Mouse (Mus musculus): ENCODE measurements around the gene Mfsd13b.
"Not testable (repeated sequence)": the region's sequence is repeated elsewhere in the genome, so short reads cannot be mapped to it uniquely, and the experiment has no call there.

The Mfsd13b gene

DNA sequence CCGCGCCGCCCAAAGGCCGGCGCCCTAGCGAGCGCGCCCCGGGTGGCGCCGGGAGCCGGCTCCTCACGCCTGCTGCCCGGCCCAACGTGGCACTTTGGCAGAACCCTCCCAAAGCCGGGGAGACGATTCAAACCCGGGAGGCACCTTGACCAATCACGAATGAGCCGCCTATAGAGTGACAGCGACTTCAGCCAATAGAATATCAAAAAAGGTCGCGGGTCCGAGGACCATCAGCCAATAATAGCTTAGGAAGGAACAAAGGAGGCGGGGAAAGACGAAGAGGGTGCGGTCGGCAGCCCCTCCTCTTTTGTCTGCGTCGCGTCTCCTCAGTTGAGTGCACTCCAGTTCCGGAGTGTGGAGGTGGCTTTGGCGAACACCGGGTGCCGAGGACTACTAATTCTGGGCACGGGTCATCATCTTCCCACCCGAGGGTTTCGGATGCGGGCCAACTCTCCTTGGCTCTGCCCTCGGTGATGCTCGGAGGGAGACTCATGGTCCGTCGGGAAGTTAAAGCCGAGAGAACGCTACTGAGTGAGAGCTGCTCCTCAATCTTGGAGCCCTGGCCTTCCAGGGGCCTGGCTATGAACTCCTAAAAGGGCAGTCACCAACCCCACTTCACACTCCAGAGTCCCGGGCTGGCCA, at the start of gene Mfsd13b, which contains the start of gene Cdr2:
TSS of gene Mfsd13b (plus strand) at position 310 of the 642 bp plus-strand sequence.
TSS of gene Cdr2 (minus strand) at position 113 of the 642 bp plus-strand sequence.
- DNase-seq: peak; percentile 89 to 93

DNA sequence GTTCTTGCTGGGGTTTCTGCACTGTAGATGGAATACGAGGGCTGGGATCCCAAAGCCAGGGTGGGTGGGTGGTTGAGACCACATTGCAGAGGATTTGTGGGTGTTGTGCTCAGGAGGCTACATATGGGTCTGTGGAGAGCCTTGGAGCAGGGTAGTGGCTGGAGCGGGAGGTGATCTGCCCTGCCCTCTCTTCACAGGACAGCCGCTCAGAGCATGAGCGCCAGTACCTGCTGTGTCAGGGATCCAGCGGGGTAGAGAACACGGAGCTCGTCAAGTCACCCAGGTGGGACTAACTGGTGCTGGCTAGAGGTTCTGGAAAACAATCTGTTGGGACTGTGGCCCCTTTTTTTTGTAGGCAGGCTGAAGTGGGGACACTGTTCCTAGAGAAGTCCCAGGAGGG, 49.2 kb upstream of the Mfsd13b start:
- DNase-seq: no peak

DNA sequence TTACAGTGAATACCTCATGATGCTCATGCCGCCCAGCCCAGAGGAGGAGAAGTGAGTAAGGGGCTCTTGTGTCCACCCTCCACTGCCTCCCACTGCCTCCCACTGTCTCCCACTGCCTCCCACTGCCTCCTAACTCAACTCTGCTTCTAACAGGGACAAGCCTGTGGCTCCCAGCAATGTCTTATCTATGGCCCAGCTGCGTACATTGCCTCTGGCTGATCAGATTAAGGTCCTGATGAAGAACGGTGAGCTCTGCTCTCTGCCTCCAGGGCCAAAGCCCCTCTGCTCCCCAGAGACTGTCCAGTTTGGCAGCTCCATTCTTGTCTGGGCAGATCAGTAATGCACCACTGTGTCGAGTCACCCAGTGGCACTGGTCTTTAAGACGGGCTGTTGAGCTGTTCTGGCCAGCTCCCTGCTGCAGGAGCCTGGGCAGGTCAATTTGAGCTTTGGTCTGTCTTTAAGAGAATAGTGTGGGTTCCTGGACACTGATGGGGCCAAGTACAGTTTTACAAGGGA, 48.6 kb upstream of the Mfsd13b start:
- no peak for DNase-seq

DNA sequence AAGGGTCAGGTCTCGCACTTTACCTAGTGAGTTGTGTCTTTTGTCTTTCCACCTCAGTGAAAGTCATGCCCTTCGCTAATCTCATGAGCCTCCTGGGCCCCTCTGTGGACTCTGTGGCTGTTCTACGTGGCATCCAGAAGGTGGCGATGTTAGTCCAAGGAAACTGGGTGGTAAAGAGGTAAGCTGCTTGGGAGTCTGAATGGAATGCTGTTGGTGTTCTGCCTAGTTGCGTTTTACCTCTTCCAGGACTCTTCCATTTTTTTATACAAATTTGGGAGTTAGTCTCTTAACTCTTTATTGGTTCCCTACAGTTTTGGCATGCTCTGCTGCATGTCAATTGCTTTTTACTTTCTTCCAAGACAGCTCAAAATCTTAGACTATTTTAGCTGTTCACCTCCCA, 47.6 kb upstream of the Mfsd13b start:
- peak; percentile 57 to 69 for DNase-seq

DNA sequence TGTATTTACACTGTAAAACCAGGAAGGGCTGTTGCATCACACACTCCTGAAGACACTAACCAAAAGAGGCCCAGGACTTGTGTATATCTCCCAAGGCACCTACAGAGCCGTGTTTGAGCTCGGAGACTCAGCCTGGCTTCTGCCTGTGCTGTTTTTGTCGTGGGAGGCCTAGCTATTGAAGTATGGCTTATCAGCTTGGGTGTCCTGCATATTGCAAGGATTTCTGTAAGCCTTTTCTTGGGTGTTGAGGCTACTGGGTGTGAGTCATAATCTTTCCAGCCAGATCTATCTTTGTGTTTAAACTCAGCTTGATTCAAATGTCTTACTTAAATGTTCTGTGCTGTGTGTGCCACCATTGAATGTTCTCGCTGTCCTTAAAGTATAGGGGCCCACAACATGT, 45.8 kb upstream of the Mfsd13b start:
- no peak for DNase-seq

DNA sequence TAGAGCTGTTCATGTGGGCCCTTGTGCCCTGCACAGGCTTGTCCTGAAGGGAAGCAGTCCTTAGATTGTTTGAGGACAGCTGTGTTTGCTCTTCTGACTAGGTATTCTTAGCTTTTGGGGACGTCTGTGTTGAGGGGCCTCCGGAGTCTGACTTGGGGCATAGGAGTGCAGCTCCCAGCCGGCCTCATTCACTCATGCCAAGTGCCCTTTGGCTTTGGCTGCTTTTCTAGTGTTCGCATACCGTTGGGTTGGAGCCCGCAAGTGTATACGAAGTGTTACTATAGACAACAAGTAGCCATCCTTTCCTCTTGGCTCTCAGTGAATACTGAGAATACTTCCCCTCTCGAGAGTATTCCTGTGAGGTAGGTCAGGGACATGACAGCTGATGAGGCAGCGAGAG, 44.1 kb upstream of the Mfsd13b start:
- DNase-seq: no peak

DNA sequence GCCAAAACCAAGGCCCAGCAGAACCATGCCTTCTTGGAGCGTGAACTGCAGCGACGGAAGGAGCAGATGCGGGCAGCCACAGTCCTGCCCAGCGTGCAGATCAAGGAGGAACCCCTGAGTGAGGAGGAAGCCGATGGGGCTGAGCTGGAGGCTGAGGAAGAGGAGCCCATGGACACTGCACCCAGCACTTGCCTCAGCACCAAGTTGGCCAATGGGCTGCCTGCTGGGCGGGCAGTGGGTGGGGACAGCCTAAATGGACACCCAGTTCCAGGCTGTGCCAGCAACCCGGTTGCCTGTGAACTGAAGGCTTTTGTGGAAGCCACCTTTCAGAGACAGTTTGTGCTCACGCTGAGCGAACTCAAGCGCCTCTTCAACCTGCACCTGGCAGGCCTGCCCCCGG, 42.0 kb upstream of the Mfsd13b start:
- peak in 1 of 2 experiments; percentile 37 for DNase-seq

DNA sequence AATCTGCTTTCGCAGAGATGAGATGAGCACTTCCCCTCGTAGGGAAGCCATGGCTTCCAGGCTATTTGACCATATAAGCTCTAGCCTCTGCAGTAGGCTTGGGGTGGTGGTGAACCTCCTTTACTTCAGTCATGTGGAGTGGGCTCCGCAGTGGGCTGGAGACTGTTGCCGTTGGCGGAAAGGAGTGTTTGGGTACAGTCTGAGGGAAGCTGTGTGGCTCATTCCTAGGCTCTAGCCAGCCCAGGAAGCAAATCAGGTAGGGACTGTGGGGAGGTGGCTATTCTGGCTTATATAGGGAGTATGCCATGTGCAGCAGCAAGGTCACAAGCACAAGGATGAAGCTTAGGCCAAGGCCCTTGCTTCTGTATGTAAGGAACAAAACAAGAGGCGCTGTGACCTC, 41.1 kb upstream of the Mfsd13b start:
- no peak for DNase-seq

DNA sequence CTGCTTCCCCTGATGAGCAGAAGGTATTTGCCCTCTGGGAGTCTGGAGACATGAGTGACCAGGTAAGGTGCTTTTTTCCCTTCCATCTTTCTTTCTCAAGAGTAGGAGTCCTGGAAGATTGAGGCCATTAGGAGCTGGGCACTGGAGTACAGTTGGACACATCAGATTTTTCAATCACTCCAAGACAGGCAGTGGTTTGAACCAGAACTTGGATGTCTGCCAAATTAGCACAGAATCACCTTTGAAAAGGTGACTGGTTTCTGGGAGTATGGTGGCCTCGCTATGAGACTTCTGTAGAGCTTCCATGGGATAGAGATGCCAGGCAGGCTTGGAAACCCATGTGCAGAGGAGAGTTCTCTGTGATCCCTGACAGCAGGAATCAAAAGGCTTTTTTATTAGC, 39.8 kb upstream of the Mfsd13b start:
- no peak for DNase-seq

DNA sequence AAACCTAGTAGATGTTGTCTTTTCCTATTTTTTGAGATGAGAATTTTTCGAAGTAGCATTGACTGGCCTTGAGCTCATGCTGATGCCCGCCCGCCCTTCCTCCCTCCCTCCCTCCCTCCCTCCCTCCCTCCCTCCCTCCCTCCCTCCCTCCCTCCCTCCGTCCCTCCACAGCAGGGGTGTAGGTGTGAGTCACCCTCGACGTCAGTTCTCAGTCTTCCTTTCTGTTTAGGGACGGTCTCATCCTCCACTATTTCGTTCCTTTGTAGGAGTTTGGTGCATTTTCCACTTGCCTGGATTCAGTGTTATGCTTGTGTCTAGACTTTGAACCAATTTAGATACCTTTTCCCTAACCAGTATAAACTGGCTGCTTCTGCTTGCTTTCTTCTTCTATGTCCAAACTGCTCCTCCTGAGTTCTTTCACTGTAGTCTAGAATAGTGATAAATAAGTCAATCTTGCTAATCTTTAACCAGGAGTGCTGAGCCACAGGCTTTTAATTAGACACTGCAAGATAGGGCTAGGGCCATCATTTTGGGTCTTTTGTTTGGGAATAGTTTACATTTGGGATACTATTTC, 38.3 kb upstream of the Mfsd13b start:
- no peak for DNase-seq

DNA sequence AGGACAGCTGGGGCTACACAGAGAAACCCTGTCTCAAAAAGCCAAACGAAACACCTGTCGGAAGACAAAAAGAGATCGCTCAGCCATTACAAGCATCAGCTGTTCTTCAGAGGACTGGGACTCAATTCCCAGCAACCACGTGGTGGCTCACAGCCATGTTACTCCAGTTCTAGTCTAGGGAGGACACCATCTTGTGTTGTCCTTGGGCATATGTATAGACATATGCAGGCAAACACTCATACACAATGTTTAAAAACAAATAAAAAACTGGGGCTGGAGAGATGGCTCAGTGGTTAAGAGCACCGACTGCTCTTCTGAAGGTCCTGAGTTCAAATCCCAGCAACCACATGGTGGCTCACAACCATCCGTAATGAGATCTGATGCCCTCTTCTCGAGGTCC, 28.7 kb upstream of the Mfsd13b start:
- not testable (repeated sequence) for DNase-seq

DNA sequence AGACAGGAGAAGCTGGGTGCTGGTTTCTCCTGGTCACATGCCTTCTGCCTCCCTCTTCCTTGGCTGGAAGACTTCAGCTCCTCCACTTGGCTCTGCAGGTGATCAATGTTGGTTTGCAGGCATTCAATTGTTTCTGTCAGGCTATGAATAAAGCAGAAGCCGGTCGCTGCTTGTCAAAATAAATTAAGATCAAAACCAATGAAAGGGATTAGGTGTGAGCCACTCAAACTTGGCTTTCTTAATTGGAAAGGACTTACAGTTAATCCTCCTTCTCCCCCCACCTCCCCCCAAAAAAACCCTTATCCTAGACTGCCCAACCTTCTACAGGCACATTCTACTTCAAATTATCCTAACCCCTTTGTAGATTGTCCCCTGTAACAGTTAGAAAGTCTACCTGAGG, 22.2 kb upstream of the Mfsd13b start:
- no peak for DNase-seq

DNA sequence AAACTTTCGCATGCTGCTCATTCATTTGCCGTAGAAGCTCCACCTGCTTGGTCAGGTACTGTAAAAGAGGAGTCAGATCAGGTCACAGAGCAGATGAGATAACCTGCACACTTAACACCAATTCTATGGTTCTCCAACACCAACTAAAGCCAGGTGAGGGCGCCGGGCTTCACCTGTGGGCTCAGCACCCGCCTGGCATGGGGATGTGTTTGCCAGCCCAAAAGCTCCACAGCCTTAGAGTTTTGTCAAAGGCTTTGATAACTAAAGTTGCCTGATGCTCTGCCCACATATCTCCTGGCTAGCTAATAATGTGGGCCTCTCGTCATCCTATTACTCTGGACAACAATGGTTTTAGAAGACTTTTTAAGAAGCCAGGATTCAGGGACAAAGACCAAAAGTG, 21.7 kb upstream of the Mfsd13b start:
- peak; percentile 46 to 53 for DNase-seq

DNA sequence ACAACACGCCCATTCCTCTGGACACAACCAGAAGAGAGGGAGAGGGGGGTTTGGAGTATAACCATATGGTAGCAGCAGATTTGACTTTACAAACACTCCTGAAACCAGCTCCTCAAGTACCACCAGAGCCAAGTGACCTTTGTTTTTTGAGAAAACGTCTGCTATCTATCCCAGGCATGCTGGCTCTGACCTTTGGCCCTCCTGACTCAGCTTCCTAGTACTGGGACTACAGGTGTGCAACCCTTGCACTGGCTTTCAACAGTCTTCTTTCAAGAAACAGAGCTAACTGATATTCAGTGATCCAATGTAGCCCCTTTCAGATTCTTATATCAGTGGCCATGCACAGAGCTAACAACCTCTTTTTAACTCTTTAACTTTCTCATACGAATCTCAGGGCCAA, 20.4 kb upstream of the Mfsd13b start:
- DNase-seq: peak in 1 of 2 experiments; percentile 34

DNA sequence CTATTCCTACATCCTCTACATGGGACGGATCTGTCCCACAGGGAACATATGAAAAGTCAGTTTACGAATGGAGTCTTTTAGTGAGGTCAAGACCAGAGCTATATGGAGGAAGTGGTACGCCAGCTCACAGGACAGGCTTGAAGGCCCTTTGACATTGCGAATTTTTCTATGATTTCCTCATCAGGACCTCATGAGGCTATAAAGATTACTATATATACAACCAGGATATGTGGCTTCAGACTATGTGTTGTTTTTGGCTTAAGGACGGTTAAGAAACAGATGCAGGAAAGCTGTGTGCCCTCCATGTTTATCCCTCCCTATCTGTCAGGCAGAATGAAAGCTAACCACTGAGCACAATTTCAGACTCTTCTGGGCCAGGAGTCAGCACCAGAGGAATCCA, 19.2 kb upstream of the Mfsd13b start:
- no peak for DNase-seq

DNA sequence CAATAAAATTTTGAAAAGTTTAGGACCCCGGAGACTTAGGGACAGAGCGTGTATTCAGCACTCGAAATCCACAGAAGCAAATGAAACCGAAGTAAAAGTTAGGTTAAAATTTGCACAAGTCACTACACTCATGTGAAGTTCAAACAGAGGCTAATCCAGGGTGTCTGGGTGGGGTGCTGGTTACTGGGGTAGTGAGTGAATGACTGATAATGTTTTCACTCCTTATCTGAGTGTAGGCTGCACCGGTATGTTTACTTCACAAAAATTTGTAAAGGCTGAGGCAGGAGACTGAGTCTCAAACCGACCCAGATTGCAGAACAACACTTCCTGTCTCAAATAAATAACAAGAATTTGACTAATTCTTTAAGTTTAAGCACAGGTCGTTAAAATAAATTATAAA, 13.1 kb upstream of the Mfsd13b start:
- no peak for DNase-seq

DNA sequence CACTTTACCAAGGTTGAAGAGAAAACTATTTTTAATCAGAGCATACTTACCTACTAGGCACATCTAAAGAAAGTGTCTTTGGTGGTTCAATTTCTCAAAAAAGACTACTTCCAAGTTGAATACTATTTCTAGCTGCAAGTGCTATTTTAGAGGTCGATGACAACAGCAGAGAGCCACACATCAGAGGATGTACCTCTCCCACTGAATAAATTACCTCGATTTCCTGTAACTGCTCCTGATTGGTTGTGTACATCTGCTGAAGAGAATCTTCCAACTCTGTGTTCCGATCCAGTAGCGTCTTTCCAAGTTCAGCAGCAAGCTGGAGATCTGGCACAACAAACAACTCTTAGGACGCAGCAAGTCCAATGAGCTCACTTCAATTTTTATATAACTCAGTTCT, 12.2 kb upstream of the Mfsd13b start:
- no peak for DNase-seq

DNA sequence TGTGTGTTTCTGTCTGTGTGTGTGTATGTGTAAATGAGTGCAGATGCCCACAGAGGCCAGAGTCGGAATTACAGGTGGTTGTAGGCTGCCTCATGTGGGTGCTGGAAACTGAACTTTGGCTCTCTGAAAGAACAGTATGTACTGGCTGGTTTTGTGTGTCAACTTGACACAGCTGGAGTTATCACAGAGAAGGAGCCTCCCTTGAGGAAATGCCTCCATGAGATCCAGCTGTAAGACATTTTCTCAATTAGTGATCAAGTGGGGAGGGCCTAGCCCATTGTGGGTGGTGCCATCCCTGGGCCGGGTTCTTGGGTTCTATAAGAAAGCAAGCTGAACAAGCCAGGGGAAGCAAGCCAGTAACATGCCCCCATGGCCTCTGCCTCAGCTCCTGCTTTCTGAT, 9.8 kb upstream of the Mfsd13b start:
- DNase-seq: not testable (repeated sequence)

DNA sequence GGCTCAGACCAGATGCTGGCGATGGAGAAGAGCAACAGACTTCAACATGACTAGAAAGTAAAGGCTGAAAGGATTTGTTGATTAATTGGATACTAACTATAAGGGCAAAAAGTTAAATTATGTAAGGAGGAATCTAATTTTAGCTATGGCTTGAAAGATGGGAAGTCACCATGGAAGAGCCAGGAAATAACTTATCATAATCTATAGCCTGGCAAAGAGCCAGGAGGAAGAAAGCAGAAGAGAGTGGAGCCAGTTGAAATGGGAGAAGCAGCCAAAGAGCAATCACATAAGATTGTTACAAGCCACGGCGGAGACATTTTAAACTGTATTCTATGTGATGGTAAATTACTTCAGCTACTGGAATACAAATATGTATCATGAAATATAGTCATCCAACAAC, 8.3 kb upstream of the Mfsd13b start:
- no peak for DNase-seq

DNA sequence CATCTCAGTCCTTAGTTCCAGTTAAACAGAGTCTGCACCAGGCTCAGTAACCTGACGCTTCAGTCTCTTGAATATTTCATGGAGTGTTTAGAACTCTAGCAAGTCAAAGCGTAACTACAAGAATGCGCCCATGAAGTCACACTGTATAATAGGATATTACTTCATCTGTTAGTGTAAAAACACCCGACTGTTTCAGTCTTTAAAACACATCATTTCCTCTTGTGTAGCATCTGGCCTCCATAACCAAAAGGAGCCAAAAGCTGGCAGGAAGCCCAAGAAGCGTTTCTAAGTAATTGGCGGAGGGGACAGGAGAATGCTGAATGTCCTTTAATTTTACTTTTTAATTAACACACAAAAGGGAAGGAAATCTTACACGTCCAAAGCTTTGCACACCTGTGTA, 5.2 kb upstream of the Mfsd13b start:
- DNase-seq: peak; percentile 40 to 53

DNA sequence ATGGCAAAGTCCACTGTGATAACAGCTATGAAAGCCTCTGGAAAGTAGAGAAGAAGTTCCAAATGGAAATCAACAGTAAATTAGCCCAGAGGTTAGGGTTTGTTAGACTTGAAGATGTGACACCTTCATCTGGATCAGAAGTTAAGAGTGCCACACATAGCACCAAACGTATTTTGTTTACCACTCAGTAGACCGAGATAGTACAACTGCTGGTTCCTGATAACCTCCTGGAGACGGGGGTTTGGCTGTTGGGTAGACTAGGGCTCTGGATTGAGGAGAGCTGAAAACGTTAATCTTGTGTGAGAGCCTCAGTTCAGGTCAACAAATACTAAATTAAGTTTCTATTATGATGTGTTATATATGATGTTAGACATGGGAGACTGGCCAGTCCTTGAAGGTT, 2.3 kb upstream of the Mfsd13b start:
- no peak for DNase-seq

DNA sequence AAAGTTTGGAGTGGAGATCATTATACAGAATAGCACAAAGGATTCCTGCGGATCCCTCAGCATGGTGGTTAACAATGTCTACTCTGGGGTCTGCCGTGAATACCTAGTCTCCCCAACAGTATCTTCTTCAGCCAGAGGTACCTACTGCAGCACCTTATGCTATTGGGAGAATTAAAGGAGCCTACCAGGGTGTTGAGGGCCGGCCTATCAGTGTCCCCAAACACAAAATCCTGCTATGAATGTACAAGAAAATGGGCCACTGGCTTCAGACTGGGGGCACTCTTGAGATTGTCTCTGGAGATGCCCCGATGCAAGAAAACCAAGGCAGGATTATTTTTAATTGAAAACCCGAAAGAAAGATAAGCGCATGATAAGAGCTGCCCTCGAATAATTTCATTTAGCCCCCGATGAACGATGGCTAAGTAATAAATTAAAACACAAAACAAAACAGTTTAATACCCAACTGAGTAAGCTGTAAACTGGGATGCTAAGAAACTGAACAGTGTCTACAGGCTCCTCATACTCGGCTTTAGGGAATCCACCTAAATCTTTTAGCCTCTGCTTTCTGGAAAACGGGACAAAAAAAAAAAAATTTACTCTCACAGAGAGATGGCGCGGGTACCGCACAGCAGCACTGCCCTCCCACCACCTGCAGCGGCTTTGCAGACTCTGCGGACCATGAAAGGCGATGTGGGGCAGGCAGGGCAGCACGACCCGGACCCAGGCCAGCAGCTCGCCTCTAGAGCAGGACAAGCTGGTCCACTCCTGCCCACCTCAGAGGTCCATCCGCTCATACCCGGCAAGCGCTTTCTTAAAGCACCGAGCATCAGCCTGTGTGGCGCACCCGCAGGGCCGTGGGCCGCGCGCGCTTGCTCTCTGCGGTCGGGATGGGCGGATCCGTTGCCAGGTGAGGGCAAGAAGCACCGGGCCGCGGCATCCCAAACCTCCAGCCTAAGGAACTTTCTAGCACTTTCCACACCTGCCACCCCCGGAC, 1.1 kb upstream of the Mfsd13b start:
- peak; percentile 59 to 75 for DNase-seq

DNA sequence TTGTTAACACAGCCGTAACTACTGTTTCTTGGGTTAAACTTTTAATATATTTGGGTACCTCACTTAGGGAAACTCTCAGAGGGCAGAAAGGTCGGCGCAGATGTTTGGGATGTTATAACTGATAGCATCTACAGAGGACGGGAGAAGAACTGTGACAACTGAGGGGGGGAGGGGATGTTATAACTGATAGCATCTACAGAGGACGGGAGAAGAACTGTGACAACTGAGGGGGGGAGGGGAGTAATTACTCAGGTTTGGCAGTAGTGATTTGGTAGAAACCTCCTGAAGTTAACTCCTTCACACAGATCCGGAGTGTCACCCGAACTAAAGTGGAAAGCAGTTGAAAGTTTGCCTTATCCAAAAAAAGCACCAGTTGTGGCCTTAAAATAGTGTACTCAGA, 659 bp downstream of the Mfsd13b start:
- DNase-seq: no peak

DNA sequence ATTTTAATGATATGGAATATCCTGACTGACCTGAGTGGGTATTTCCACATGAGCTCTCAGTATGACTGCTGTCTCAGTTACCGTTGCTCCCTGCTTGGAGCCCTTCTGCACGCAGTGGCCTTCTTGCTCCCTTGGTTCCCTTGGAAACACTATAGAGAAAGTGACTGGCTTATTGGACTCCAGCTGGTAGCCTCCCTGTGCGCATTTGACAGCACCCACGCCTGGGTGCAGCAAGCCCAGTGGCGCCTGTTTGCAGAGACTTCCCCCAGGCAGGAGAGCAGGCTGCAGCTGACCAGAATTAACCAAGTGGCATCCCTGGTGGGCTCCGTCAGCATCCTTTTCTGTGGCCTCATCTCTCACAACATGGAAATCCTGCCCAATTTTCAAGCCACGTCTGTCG, 8.9 kb downstream of the Mfsd13b start:
- DNase-seq: no peak

Measured in kidney, postnatal 4 days (tissue).